Mouse (Mus musculus): ENCODE data around the gene Zfp84.
A peak's percentile ranks its signal among the peaks of the same experiment; 100 is the strongest.

The Zfp84 gene

DNA sequence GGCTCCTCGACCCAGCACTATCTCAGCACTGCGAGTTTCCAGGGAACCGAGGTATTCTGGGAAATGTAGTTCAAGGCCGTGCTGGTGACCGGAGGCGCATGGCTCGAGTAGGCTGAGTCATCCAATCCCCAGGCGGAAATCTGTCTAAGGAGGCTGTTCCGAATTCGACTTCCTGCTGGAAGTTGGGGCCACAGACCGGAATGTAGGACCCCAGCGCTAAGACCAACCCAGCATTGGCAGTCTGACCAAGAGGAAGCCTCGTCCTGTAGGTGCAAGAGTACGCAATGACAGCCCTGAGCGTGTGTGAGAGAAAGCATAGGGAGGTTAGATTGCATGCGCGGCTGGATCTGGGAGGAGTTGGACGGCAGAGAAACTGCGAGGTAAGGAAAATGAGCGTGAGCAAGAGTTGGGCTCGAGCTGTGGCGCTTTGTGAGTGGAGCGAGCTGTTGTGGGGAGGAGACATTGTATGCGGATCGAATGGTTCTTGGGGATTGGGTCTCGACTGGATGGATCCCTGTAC, 47.6 kb downstream of the Zfp84 start, which contains the start of gene Zfp790:
Zfp790 (plus strand) TSS at position 205 of the 520 bp plus-strand sequence.
- peak; percentile 76 for DNase-seq (ENCODE audit: low spot score)

DNA sequence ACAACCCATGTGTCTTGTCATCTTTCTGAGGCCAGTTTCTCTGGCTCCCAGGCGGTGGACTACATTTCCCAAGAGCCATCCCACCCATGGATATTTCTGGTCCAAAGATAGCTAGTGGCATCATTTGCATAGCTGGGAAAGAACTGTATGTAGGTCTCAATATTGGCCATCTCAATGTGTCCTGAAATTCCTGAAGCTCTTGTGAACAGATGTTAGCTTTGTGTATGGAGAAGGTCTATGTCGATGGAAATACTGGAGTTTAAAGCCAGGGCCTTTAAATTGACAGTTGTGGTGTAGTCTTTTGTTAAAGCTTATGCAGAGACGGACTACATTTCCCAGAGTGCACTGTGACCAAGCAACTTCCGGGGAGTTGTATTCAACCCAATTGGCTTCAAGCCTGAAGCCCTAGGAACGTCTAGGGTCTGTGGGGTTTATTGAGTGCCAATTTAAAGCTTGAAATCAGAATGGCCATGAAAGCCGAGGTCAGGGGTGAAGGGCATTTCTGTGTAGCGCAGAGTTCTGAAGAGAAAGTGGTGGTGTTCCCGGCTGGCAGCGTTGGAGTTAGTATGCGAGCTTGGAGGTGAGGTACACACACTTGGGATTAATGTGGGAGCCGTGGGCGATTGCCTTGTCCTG, 50.4 kb downstream of the Zfp84 start:
- peak; percentile 54 for DNase-seq (ENCODE audit: low spot score)

DNA sequence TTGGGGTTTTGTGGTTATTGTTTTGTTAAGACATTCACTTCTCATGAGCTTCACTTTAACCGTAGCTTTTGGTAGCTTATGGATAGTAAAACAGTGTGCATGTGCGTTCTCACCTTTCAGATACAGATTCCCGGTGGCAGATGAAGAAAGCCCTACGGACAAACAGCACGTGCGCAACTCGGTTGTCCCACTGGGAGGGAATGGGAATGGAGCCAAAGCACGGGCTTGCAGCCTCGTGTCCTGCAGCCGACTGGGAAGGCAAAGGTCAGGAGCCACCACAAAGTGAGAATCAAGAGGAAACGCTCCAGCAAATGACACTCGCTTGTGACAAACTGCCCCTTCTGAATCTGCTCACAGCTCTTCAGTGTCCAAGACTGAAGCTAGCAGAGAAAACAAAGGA, 59.6 kb downstream of the Zfp84 start:
- no peak for DNase-seq (ENCODE audit: low spot score)
